Mouse (Mus musculus): ENCODE data around the gene Psmb7. TPM values are rescaled to one million over a fixed set of nuclear protein-coding genes. Genes with fewer than 3 reads are reported as not detected.

Psmb7 gene
- polyA plus RNA-seq, 1 experiment: 265 TPM

- TF ChIP-seq CTCF (IDR thresholded peaks at IDR 0.05; ENCODE audit: borderline replicate concordance, extremely low read depth, insufficient read depth, insufficient read length): no peak
- TF ChIP-seq POLR2A (IDR thresholded peaks at IDR 0.05; ENCODE audit: borderline replicate concordance, extremely low read depth, insufficient read depth, insufficient read length, poor library complexity, severe bottlenecking): no peak
- no peak for DNase-seq (ENCODE audit: low read depth)
Measured at GRCm38 (mm10) chr2:38586733-38587132, 57.2 kb downstream of the Psmb7 start.

- TF ChIP-seq CTCF (IDR thresholded peaks at IDR 0.05; ENCODE audit: borderline replicate concordance, extremely low read depth, insufficient read depth, insufficient read length): no peak
- no peak for TF ChIP-seq POLR2A (IDR thresholded peaks at IDR 0.05; ENCODE audit: borderline replicate concordance, extremely low read depth, insufficient read depth, insufficient read length, poor library complexity, severe bottlenecking)
- DNase-seq (ENCODE audit: low read depth): peak; percentile 69
Measured at GRCm38 (mm10) chr2:38585379-38585736, 58.5 kb downstream of the Psmb7 start.

- TF ChIP-seq POLR2A (IDR thresholded peaks at IDR 0.05; ENCODE audit: borderline replicate concordance, extremely low read depth, insufficient read depth, insufficient read length, poor library complexity, severe bottlenecking) (no peak), CTCF (IDR thresholded peaks at IDR 0.05; ENCODE audit: borderline replicate concordance, extremely low read depth, insufficient read depth, insufficient read length) (no peak)
- DNase-seq (ENCODE audit: low read depth): peak; percentile 94
Measured at GRCm38 (mm10) chr2:38584514-38585378, 59.1 kb downstream of the Psmb7 start.

GRCm38 (mm10) chr2:38583982-38584381 lies 59.9 kb downstream of the Psmb7 start:
- DNase-seq (ENCODE audit: low read depth): peak; percentile 69
- TF ChIP-seq CTCF (IDR thresholded peaks at IDR 0.05; ENCODE audit: borderline replicate concordance, extremely low read depth, insufficient read depth, insufficient read length) (no peak), POLR2A (IDR thresholded peaks at IDR 0.05; ENCODE audit: borderline replicate concordance, extremely low read depth, insufficient read depth, insufficient read length, poor library complexity, severe bottlenecking) (no peak)

GRCm38 (mm10) chr2:38579528-38579927 lies 64.4 kb downstream of the Psmb7 start:
- TF ChIP-seq CTCF (IDR thresholded peaks at IDR 0.05; ENCODE audit: borderline replicate concordance, extremely low read depth, insufficient read depth, insufficient read length): no peak
- TF ChIP-seq POLR2A (IDR thresholded peaks at IDR 0.05; ENCODE audit: borderline replicate concordance, extremely low read depth, insufficient read depth, insufficient read length, poor library complexity, severe bottlenecking): no peak
- DNase-seq (ENCODE audit: low read depth): peak; percentile 56

- TF ChIP-seq CTCF (IDR thresholded peaks at IDR 0.05; ENCODE audit: borderline replicate concordance, extremely low read depth, insufficient read depth, insufficient read length): no peak
- TF ChIP-seq POLR2A (IDR thresholded peaks at IDR 0.05; ENCODE audit: borderline replicate concordance, extremely low read depth, insufficient read depth, insufficient read length, poor library complexity, severe bottlenecking): no peak
- peak; percentile 82 for DNase-seq (ENCODE audit: low read depth)
Measured at GRCm38 (mm10) chr2:38578602-38579521, 65.0 kb downstream of the Psmb7 start.

- DNase-seq (ENCODE audit: low read depth): no peak
- TF ChIP-seq POLR2A (IDR thresholded peaks at IDR 0.05; ENCODE audit: borderline replicate concordance, extremely low read depth, insufficient read depth, insufficient read length, poor library complexity, severe bottlenecking) (no peak), CTCF (IDR thresholded peaks at IDR 0.05; ENCODE audit: borderline replicate concordance, extremely low read depth, insufficient read depth, insufficient read length) (no peak)
Measured at GRCm38 (mm10) chr2:38574697-38575096, 69.2 kb downstream of the Psmb7 start.

- TF ChIP-seq POLR2A (IDR thresholded peaks at IDR 0.05; ENCODE audit: borderline replicate concordance, extremely low read depth, insufficient read depth, insufficient read length, poor library complexity, severe bottlenecking): no peak
- no peak for TF ChIP-seq CTCF (IDR thresholded peaks at IDR 0.05; ENCODE audit: borderline replicate concordance, extremely low read depth, insufficient read depth, insufficient read length)
- peak; percentile 75 for DNase-seq (ENCODE audit: low read depth)
Measured at GRCm38 (mm10) chr2:38571971-38572601, 71.8 kb downstream of the Psmb7 start.

GRCm38 (mm10) chr2:38562596-38562995 lies 81.3 kb downstream of the Psmb7 start:
- no peak for DNase-seq (ENCODE audit: low read depth)
- TF ChIP-seq CTCF (IDR thresholded peaks at IDR 0.05; ENCODE audit: borderline replicate concordance, extremely low read depth, insufficient read depth, insufficient read length) (no peak), POLR2A (IDR thresholded peaks at IDR 0.05; ENCODE audit: borderline replicate concordance, extremely low read depth, insufficient read depth, insufficient read length, poor library complexity, severe bottlenecking) (no peak)

- TF ChIP-seq POLR2A (IDR thresholded peaks at IDR 0.05; ENCODE audit: borderline replicate concordance, extremely low read depth, insufficient read depth, insufficient read length, poor library complexity, severe bottlenecking) (no peak), CTCF (IDR thresholded peaks at IDR 0.05; ENCODE audit: borderline replicate concordance, extremely low read depth, insufficient read depth, insufficient read length) (no peak)
- peak; percentile 57 for DNase-seq (ENCODE audit: low read depth)
Measured at GRCm38 (mm10) chr2:38560296-38561227, 83.3 kb downstream of the Psmb7 start.
